Mouse (Mus musculus) forebrain, postnatal 0 days (tissue): ENCODE measurements around the gene Itih1. TPM values are rescaled to one million over a fixed set of nuclear protein-coding genes. Genes with fewer than 3 reads are reported as not detected.
A peak's percentile ranks its signal among the peaks of the same experiment; 100 is the strongest.

Source experiments
- ATAC-seq: fragments of 200-750 bp; cut with Nextera tagmentation; 2 replicates; pipeline ENCODE4 v1.8.0; 2017; ENCODE audit warnings: mild to moderate bottlenecking, moderate library complexity
- DNase-seq: peaks from one replicate; pipeline ENCODE4 v3.0.0-alpha.2; 2015
- H3K27ac ChIP-seq: fragments of 300-500 bp; sonication (generic); 2 replicates; pipeline ENCODE4 v1.5.1; 2014; ENCODE audit warnings: low read depth, mild to moderate bottlenecking, antibody characterized with exemption, low read length, moderate library complexity, mixed read lengths
- H3K27me3 ChIP-seq: fragments of 300-500 bp; sonication (generic); 2 replicates; pipeline ENCODE4 v1.6.1; 2014; ENCODE audit warnings: mild to moderate bottlenecking, low read length, mixed read lengths; ENCODE audit not compliant: insufficient read depth
- H3K36me3 ChIP-seq: fragments of 300-500 bp; sonication (generic); 2 replicates; pipeline ENCODE4 v1.6.1; 2014; ENCODE audit warnings: mild to moderate bottlenecking, moderate library complexity; ENCODE audit not compliant: insufficient read depth
- H3K4me1 ChIP-seq: fragments of 300-500 bp; sonication (generic); 2 replicates; pipeline ENCODE4 v1.6.1; 2014; ENCODE audit warnings: antibody characterized with exemption; ENCODE audit not compliant: insufficient read depth
- H3K4me2 ChIP-seq: fragments of 300-500 bp; sonication (generic); 2 replicates; pipeline ENCODE4 v1.6.1; 2014; ENCODE audit warnings: low read depth, mild to moderate bottlenecking, moderate library complexity
- H3K4me3 ChIP-seq: fragments of 300-500 bp; sonication (generic); 2 replicates; pipeline ENCODE4 v1.5.1; 2014; ENCODE audit warnings: low read depth, low read length, mixed read lengths
- H3K9ac ChIP-seq: fragments of 300-500 bp; sonication (generic); 2 replicates; pipeline ENCODE4 v1.6.1; 2014; ENCODE audit warnings: mild to moderate bottlenecking
- H3K9me3 ChIP-seq: fragments of 300-500 bp; sonication (generic); 2 replicates; pipeline ENCODE4 v1.6.1; 2016; ENCODE audit warnings: low read length
- CTCF ChIP-seq: sonication (generic); IDR thresholded peaks from 2 replicates; pipeline ENCODE4 v1.5.1; 2016; ENCODE audit warnings: antibody characterized with exemption, control low read depth, low read depth
- WGBS: fragments of 180-500 bp; shearing (Covaris S2); extraction: QIAGEN DNeasy Blood & Tissue Kit; methylation state at CpG from one replicate; pipeline ENCODE4 v1.1.7; 2014; 5-methylcytosine and 5-hydroxymethylcytosine counted together
- polyA plus RNA-seq: library from polyadenylated mRNA; unstranded; fragments of >200 nt; fragmentation: Nextera tagmentation; extraction: Ambion mirVana; gene quantifications from 2 replicates; pipeline ENCODE4 v1.2.1, GENCODE M21; 2015
- total RNA-seq: library from RNA; depleted of rRNA; stranded (reverse); fragments of >200 nt; gene quantifications from 2 replicates; pipeline ENCODE4 v1.2.3, GENCODE M21; 2014

Itih1 gene
- total and polyA plus RNA-seq, 2 experiments from 2014 or later: not detected

DNA sequence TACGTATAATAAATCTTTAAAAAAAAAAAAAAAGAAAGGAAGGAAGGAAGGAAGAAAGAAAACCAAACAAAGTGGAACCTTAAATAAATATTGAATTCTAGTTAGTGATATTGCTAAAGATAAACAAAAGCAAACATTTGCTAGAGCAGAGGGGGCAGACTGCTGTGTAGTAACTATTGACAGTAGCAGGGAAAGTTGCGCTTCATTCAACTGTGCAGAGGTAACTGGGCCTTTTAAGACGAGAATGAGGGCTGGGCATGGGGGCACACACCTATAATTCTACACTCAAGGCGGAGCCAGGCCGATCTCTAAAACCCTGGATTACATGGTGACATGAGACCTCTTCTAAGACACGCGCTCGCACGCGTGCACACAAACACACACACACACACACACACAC lies 6.9 kb upstream of the Itih1 start:
- H3K4me3 ChIP-seq: no peak overlapping the region
- no peak for DNase-seq
- ATAC-seq: no peak
- no peak overlapping the region for H3K9ac ChIP-seq
- H3K9me3 ChIP-seq: no peaks in the 10 kb centered on the region
- TF ChIP-seq CTCF: no peak
- peaks cover 3% of the 10 kb centered on the region; the same call in 1 of the 2 replicates for H3K36me3 ChIP-seq
- WGBS: 95% methylated on average over 10 of the region's 10 CpGs
- no peaks in the 10 kb centered on the region for H3K27me3 ChIP-seq
- H3K4me1 ChIP-seq: peaks cover 4% of the 10 kb centered on the region; the same call in 1 of the 2 replicates
- H3K27ac ChIP-seq: no peak overlapping the region
- no peak overlapping the region for H3K4me2 ChIP-seq

DNA sequence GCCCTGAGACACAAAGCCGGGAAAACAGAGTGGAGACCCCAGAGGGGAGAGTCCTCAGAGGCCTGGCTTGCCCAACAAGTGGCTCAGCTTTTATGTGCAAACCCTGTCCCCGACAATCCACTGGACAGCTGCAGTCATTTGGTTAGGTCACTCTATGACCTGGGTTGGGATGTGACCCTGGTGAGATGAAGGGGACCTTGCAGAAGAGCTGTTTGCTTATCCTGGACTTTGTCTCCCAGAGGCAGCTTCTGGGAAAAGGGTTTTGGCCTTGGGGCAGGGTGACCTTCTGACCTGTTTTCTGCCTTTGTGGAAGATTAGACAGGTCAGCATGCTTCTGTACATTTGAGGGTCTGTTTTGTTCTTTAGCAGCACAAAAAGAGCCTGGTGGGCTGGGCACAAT lies 1.7 kb upstream of the Itih1 start:
- Histone ChIP-seq H3K4me3 (no peak overlapping the region), H3K9me3 (no peaks in the 10 kb centered on the region), H3K4me2 (no peak overlapping the region), H3K9ac (no peak overlapping the region), H3K36me3 (no peaks in the 10 kb centered on the region), H3K4me1 (no peaks in the 10 kb centered on the region), H3K27ac (no peak overlapping the region), H3K27me3 (no peaks in the 10 kb centered on the region)
- ATAC-seq: no peak
- DNase-seq: no peak
- TF ChIP-seq CTCF: no peak
- 94% methylated on average over 2 of the region's 2 CpGs for WGBS

GRCm38 (mm10) chr14:30943860-30944674 lies 978 bp upstream of the Itih1 start:
- H3K27ac ChIP-seq: no peak overlapping the region
- no peak overlapping the region for H3K9ac ChIP-seq
- WGBS: 64% methylated on average over 11 of the region's 11 CpGs
- DNase-seq (peak; percentile 39), ATAC-seq (no peak)
- peak; percentile 73 for TF ChIP-seq CTCF
- no peak overlapping the region for H3K4me2 ChIP-seq
- no peak overlapping the region for H3K4me3 ChIP-seq
- no peaks in the 10 kb centered on the region for H3K4me1 ChIP-seq
- H3K36me3 ChIP-seq: no peaks in the 10 kb centered on the region
- no peaks in the 10 kb centered on the region for H3K9me3 ChIP-seq
- H3K27me3 ChIP-seq: no peaks in the 10 kb centered on the region

DNA sequence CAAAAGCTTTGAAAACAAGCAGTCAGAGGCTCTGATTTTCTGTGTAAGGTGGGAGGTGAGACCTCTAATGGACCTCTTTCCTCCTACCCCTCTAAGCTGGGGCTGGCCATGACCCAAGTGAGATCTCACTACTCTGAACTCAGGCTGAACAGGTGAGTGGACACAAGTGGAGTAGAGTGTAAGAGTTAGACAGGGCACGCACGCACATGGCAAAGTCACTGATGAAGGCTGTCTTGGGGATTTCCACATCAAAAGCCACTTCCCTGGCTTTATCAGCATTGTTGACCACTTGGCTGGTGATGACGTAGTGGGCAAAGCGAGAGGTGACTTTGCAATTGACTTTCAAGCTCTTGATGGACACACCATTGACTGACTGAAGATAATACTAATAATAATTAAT lies 835 bp downstream of the Itih1 start:
- Histone ChIP-seq H3K4me2 (no peak overlapping the region), H3K36me3 (no peaks in the 10 kb centered on the region), H3K9me3 (no peaks in the 10 kb centered on the region), H3K4me1 (no peaks in the 10 kb centered on the region), H3K27ac (no peak overlapping the region), H3K9ac (no peak overlapping the region), H3K4me3 (no peak overlapping the region), H3K27me3 (no peaks in the 10 kb centered on the region)
- TF ChIP-seq CTCF: no peak
- 95% methylated on average over 4 of the region's 4 CpGs for WGBS
- ATAC-seq (no peak), DNase-seq (no peak)

DNA sequence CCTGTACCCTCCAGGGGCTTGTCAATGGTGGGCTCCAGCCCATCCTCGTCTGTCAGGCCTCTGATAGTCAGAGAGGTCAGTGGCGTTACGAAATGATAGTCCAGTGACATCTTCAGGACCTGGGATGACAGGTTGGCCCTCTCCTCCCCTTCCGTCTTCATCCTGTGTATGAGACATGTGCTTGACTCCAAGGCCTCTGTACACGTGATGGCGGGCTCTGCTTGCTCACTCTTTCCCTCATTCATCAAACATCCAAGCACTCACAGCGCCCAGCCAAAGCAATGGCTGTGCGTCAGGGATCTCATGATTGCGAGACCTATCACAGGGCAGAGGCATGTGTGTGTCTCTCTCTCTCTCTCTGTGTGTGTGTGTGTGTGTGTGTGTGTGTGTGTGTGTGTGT lies 9.7 kb downstream of the Itih1 start:
- Histone ChIP-seq H3K27ac (no peak overlapping the region), H3K4me1 (no peaks in the 10 kb centered on the region), H3K9me3 (no peaks in the 10 kb centered on the region), H3K9ac (no peak overlapping the region), H3K36me3 (no peaks in the 10 kb centered on the region), H3K27me3 (no peaks in the 10 kb centered on the region), H3K4me2 (no peak overlapping the region), H3K4me3 (no peak overlapping the region)
- no peak for DNase-seq
- 86% methylated on average over 9 of the region's 9 CpGs for WGBS
- no peak for TF ChIP-seq CTCF
- no peak for ATAC-seq

GRCm38 (mm10) chr14:30930386-30930785 lies 12.7 kb downstream of the Itih1 start:
- no peaks in the 10 kb centered on the region for H3K9me3 ChIP-seq
- no peak overlapping the region for H3K4me3 ChIP-seq
- H3K36me3 ChIP-seq: no peaks in the 10 kb centered on the region
- H3K4me2 ChIP-seq: no peak overlapping the region
- no peak for ATAC-seq
- H3K27me3 ChIP-seq: no peaks in the 10 kb centered on the region
- H3K27ac ChIP-seq: no peak overlapping the region
- no peaks in the 10 kb centered on the region for H3K4me1 ChIP-seq
- WGBS: 88% methylated on average over 4 of the region's 4 CpGs
- DNase-seq: no peak
- TF ChIP-seq CTCF: no peak
- H3K9ac ChIP-seq: no peak overlapping the region

- no peak overlapping the region for H3K27ac ChIP-seq
- no peak overlapping the region for H3K4me2 ChIP-seq
- DNase-seq: no peak
- TF ChIP-seq CTCF: no peak
- no peak overlapping the region for H3K4me3 ChIP-seq
- H3K36me3 ChIP-seq: no peaks in the 10 kb centered on the region
- 90% methylated on average over 3 of the region's 3 CpGs for WGBS
- H3K4me1 ChIP-seq: no peaks in the 10 kb centered on the region
- no peaks in the 10 kb centered on the region for H3K27me3 ChIP-seq
- no peak for ATAC-seq
- H3K9me3 ChIP-seq: no peaks in the 10 kb centered on the region
- H3K9ac ChIP-seq: no peak overlapping the region
Measured at GRCm38 (mm10) chr14:30925492-30925891, 17.6 kb downstream of the Itih1 start.
